Mouse (Mus musculus) hindbrain, postnatal 0 days (tissue): ENCODE measurements around the gene Sema4f. TPM values are rescaled to one million over a fixed set of nuclear protein-coding genes. Genes with fewer than 3 reads are reported as not detected.

Experiments
- ATAC-seq: fragments of 200-750 bp; cut with Nextera tagmentation; 2 replicates; pipeline ENCODE4 v1.8.0; 2017; ENCODE audit warnings: mild to moderate bottlenecking, moderate TSS enrichment, moderate library complexity
- DNase-seq: peaks from one replicate; pipeline ENCODE4 v3.0.0-alpha.2; 2015; ENCODE audit warnings: low spot score
- H3K27ac ChIP-seq: fragments of 300-500 bp; sonication (generic); 2 replicates; pipeline ENCODE4 v1.5.1; 2014; ENCODE audit warnings: mild to moderate bottlenecking
- H3K27me3 ChIP-seq: fragments of 300-500 bp; sonication (generic); 2 replicates; pipeline ENCODE4 v1.6.1; 2014; ENCODE audit warnings: low read length, mixed read lengths; ENCODE audit not compliant: insufficient read depth
- H3K36me3 ChIP-seq: fragments of 300-500 bp; sonication (generic); 2 replicates; pipeline ENCODE4 v1.6.1; 2014; ENCODE audit warnings: low read length, mixed read lengths; ENCODE audit not compliant: insufficient read depth
- H3K4me1 ChIP-seq: fragments of 300-500 bp; sonication (generic); 2 replicates; pipeline ENCODE4 v1.6.1; 2014; ENCODE audit warnings: antibody characterized with exemption, low read length, mixed read lengths; ENCODE audit not compliant: insufficient read depth
- H3K4me2 ChIP-seq: fragments of 300-500 bp; sonication (generic); 2 replicates; pipeline ENCODE4 v1.6.1; 2014; ENCODE audit warnings: low read depth, mild to moderate bottlenecking, low read length, moderate library complexity, mixed read lengths
- H3K4me3 ChIP-seq: fragments of 300-500 bp; sonication (generic); 2 replicates; pipeline ENCODE4 v1.5.1; 2014; ENCODE audit warnings: low read length
- H3K9ac ChIP-seq: fragments of 300-500 bp; sonication (generic); replicated peaks from 2 replicates; pipeline ENCODE4 v1.6.1; 2014; ENCODE audit warnings: mild to moderate bottlenecking, low read length, moderate library complexity, mixed read lengths
- H3K9me3 ChIP-seq: fragments of 300-500 bp; sonication (generic); 2 replicates; pipeline ENCODE4 v1.6.1; 2016; ENCODE audit warnings: low read length, mixed read lengths
- CTCF ChIP-seq: IDR thresholded peaks from 2 replicates; pipeline ENCODE4 v1.5.1; 2016; ENCODE audit warnings: antibody characterized with exemption, control low read depth, low read depth
- WGBS: fragments of 180-500 bp; shearing (Covaris S2); extraction: QIAGEN DNeasy Blood & Tissue Kit; methylation state at CpG from one replicate; pipeline ENCODE4 v1.1.7; 2014; 5-methylcytosine and 5-hydroxymethylcytosine counted together
- polyA plus RNA-seq: library from polyadenylated mRNA; unstranded; fragments of >200 nt; fragmentation: Nextera tagmentation; extraction: Ambion mirVana; gene quantifications from 2 replicates; pipeline ENCODE4 v1.2.1, GENCODE M21; 2015
- total RNA-seq: library from RNA; depleted of rRNA; stranded (reverse); fragments of >200 nt; gene quantifications from 2 replicates; pipeline ENCODE4 v1.2.3, GENCODE M21; 2014

The Sema4f gene
- total and polyA plus RNA-seq, 2 experiments from 2014 or later, result 19.4 to 21.6 TPM

- no peak overlapping the region for H3K4me2 ChIP-seq
- no peak for TF ChIP-seq CTCF
- 55% methylated on average over 4 of the region's 4 CpGs for WGBS
- ATAC-seq, result peak; percentile 43; the same call in 1 of the 2 replicates
- H3K4me1 ChIP-seq, result no peaks in the 10 kb centered on the region
- no peaks in the 10 kb centered on the region for H3K27me3 ChIP-seq
- no peak overlapping the region for H3K4me3 ChIP-seq
- DNase-seq, result peak; percentile 41
- H3K36me3 ChIP-seq, result no peaks in the 10 kb centered on the region
- no peak overlapping the region for H3K9ac ChIP-seq
- H3K9me3 ChIP-seq, result no peaks in the 10 kb centered on the region
- no peak overlapping the region for H3K27ac ChIP-seq
These were observed 53.2 kb downstream of the Sema4f start for GRCm38 (mm10) chr6:82886330-82886729.

GRCm38 (mm10) chr6:82885909-82886308 is 53.7 kb downstream of the Sema4f start:
- ATAC-seq, result no peak
- Histone ChIP-seq H3K4me2 (no peak overlapping the region), H3K9me3 (no peaks in the 10 kb centered on the region), H3K4me3 (no peak overlapping the region), H3K36me3 (no peaks in the 10 kb centered on the region), H3K27me3 (no peaks in the 10 kb centered on the region), H3K9ac (no peak overlapping the region), H3K4me1 (no peaks in the 10 kb centered on the region), H3K27ac (no peak overlapping the region)
- DNase-seq, result no peak
- no peak for TF ChIP-seq CTCF
- 78% methylated on average over 4 of the region's 4 CpGs for WGBS

- no peak for TF ChIP-seq CTCF
- no peaks in the 10 kb centered on the region for H3K9me3 ChIP-seq
- H3K9ac ChIP-seq, result no peak overlapping the region
- H3K4me2 ChIP-seq, result no peak overlapping the region
- WGBS, result 79% methylated on average over 2 of the region's 2 CpGs
- no peak overlapping the region for H3K27ac ChIP-seq
- DNase-seq, result no peak
- no peak for ATAC-seq
- no peaks in the 10 kb centered on the region for H3K4me1 ChIP-seq
- H3K36me3 ChIP-seq, result no peaks in the 10 kb centered on the region
- no peak overlapping the region for H3K4me3 ChIP-seq
- no peaks in the 10 kb centered on the region for H3K27me3 ChIP-seq
These were observed 54.1 kb downstream of the Sema4f start for GRCm38 (mm10) chr6:82885441-82885840.

- 44% methylated on average over 3 of the region's 3 CpGs for WGBS
- TF ChIP-seq CTCF, result no peak
- Histone ChIP-seq H3K4me1 (no peaks in the 10 kb centered on the region), H3K27ac (no peak overlapping the region), H3K9ac (no peak overlapping the region), H3K27me3 (no peaks in the 10 kb centered on the region), H3K36me3 (no peaks in the 10 kb centered on the region), H3K4me3 (no peak overlapping the region), H3K4me2 (no peak overlapping the region), H3K9me3 (no peaks in the 10 kb centered on the region)
- DNase-seq (peak; percentile 17), ATAC-seq (no peak)
These were observed 55.0 kb downstream of the Sema4f start for GRCm38 (mm10) chr6:82884570-82884969.

- Histone ChIP-seq H3K36me3 (no peaks in the 10 kb centered on the region), H3K27me3 (no peaks in the 10 kb centered on the region), H3K9ac (no peak overlapping the region), H3K9me3 (no peaks in the 10 kb centered on the region), H3K4me1 (no peaks in the 10 kb centered on the region), H3K4me2 (no peak overlapping the region), H3K4me3 (no peak overlapping the region), H3K27ac (no peak overlapping the region)
- peak; percentile 53; the same call in 1 of the 2 replicates for ATAC-seq
- TF ChIP-seq CTCF, result peak; percentile 65
- DNase-seq, result peak; percentile 66
- 43% methylated on average over 21 of the region's 21 CpGs for WGBS
These were observed 58.0 kb downstream of the Sema4f start for GRCm38 (mm10) chr6:82881485-82882096.

GRCm38 (mm10) chr6:82880807-82881206 is 58.8 kb downstream of the Sema4f start:
- no peak for DNase-seq
- Histone ChIP-seq H3K9me3 (no peaks in the 10 kb centered on the region), H3K9ac (no peak overlapping the region), H3K4me2 (no peak overlapping the region), H3K36me3 (no peaks in the 10 kb centered on the region), H3K4me3 (no peak overlapping the region), H3K27ac (no peak overlapping the region), H3K27me3 (no peaks in the 10 kb centered on the region), H3K4me1 (no peaks in the 10 kb centered on the region)
- TF ChIP-seq CTCF, result peak; percentile 13; the same call in 1 of the 2 replicates
- 77% methylated on average over 3 of the region's 3 CpGs for WGBS
- no peak for ATAC-seq

- Histone ChIP-seq H3K4me2 (no peak overlapping the region), H3K4me1 (no peaks in the 10 kb centered on the region), H3K4me3 (no peak overlapping the region), H3K9ac (no peak overlapping the region), H3K27me3 (no peaks in the 10 kb centered on the region), H3K27ac (no peak overlapping the region), H3K36me3 (no peaks in the 10 kb centered on the region), H3K9me3 (no peaks in the 10 kb centered on the region)
- 68% methylated on average over 11 of the region's 11 CpGs for WGBS
- no peak for DNase-seq
- no peak for ATAC-seq
- TF ChIP-seq CTCF, result no peak
These were observed 60.0 kb downstream of the Sema4f start for GRCm38 (mm10) chr6:82879463-82880089.
